Mouse (Mus musculus) small intestine, adult 2 months (tissue): ENCODE data around the gene Cdk5. TPM values are rescaled to one million over a fixed set of nuclear protein-coding genes. Genes with fewer than 3 reads are reported as not detected.

Source experiments
- H3K27ac ChIP-seq: fragments of 200-500 bp; 2 replicates; pipeline ENCODE4 v1.5.1; 2012; ENCODE audit warnings: low read depth, low read length, control low read depth, inconsistent platforms; ENCODE audit not compliant: insufficient read depth
- H3K27me3 ChIP-seq: fragments of 200-500 bp; 2 replicates; pipeline ENCODE4 v1.6.1; 2012; ENCODE audit warnings: mild to moderate bottlenecking, moderate library complexity, low read length, inconsistent platforms; ENCODE audit not compliant: control insufficient read depth, insufficient read depth
- H3K36me3 ChIP-seq: fragments of 200-500 bp; 2 replicates; pipeline ENCODE4 v1.6.1; 2012; ENCODE audit warnings: mild to moderate bottlenecking, low read length, control low read depth, inconsistent platforms; ENCODE audit not compliant: control insufficient read depth, insufficient read depth
- H3K4me1 ChIP-seq: fragments of 200-500 bp; 2 replicates; pipeline ENCODE4 v1.6.1; 2012; ENCODE audit warnings: low read length, inconsistent platforms, mixed read lengths; ENCODE audit not compliant: control insufficient read depth, insufficient read depth, insufficient read length
- H3K4me3 ChIP-seq: fragments of 200-500 bp; 2 replicates; pipeline ENCODE4 v1.5.1; 2012; ENCODE audit warnings: low read depth, mild to moderate bottlenecking, control low read depth, inconsistent platforms, low read length, moderate library complexity
- CTCF ChIP-seq: fragments of 200-500 bp; IDR thresholded peaks from 2 replicates; pipeline ENCODE4 v1.5.1; 2012; ENCODE audit warnings: low read depth, mild to moderate bottlenecking, control low read depth, inconsistent platforms, low read length, moderate library complexity, mixed read lengths; ENCODE audit not compliant: insufficient replicate concordance, insufficient read length; ENCODE audit errors: extremely low read depth
- POLR2A ChIP-seq: fragments of 200-500 bp; IDR thresholded peaks from 2 replicates; pipeline ENCODE4 v1.6.1; 2012; ENCODE audit warnings: low read depth, mild to moderate bottlenecking, control low read depth, inconsistent platforms, low read length, moderate library complexity
- WGBS: fragments of 180-500 bp; shearing (Covaris S2); methylation state at CpG from one replicate; pipeline ENCODE4 v1.1.7; 2018; 5-methylcytosine and 5-hydroxymethylcytosine counted together
- polyA plus RNA-seq: library from polyadenylated mRNA; depleted of rRNA; stranded (reverse); fragments of >200 nt; gene quantifications from 2 replicates; pipeline ENCODE4 v1.2.3, GENCODE M21; 2012

The Cdk5 gene
- polyA plus RNA-seq, 1 experiment, result 64.7 TPM

GRCm38 (mm10) chr5:24394165-24394894, 29.0 kb downstream of the Cdk5 start:
- no peaks in the 10 kb centered on the region for H3K36me3 ChIP-seq
- H3K4me1 ChIP-seq, result peaks cover 7% of the 10 kb centered on the region; the same call in 1 of the 2 replicates
- TF ChIP-seq CTCF, result peak; percentile 74; the same call in 1 of the 2 replicates
- peak; percentile 49 for TF ChIP-seq POLR2A
- no peaks in the 10 kb centered on the region for H3K27me3 ChIP-seq
- H3K4me3 ChIP-seq, result peak overlapping the region; percentile 71
- H3K27ac ChIP-seq, result peak overlapping the region; percentile 89
- 1% methylated on average over 36 of the region's 36 CpGs for whole genome bisulfite sequencing

DNA sequence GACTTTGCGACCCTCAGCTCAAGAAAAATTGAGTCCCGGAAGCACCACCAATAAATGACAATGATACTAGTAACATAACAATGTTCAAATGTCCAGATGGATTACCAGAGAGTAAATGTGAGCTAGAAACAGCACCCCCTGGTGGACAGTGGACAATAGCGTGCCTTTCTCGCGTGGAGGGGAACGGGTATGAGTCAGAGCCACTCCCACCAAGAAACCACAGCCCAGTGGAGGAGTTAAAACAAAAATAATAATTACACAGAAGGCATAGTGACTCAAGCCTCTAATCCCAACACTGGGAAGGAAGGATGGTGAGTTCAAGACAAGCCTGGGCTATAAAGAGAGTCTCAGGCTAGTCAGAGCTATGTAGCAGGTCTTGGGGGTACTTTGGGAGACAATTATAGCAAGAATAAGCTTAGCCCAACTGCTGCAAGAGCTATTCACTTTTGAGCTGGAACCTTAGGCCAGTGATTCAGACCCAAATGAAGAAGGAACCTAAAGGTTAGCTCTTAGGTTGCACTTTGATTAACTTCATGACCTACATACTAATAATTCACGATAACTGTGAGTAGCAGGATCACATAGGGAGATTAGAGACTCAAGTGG, 29.8 kb downstream of the Cdk5 start, which contains the start of gene Abcb8:
Gene Abcb8 (plus strand): TSS at position 272 of the 606 bp plus-strand sequence.
- peak within 1 kb of the TSS; percentile 71 for H3K4me3 ChIP-seq
- H3K36me3 ChIP-seq, result no peaks in the 10 kb centered on the region
- H3K27me3 ChIP-seq, result 0 out of 2 replicates have a peak, but pooled peaks cover 2% of the 10 kb centered on the region
- H3K4me1 ChIP-seq, result peaks cover 8% of the 10 kb centered on the region; the same call in 1 of the 2 replicates
- WGBS, result 13% methylated on average over 7 of the region's 7 CpGs
- no peak for TF ChIP-seq POLR2A
- peak; percentile 91; the same call in 1 of the 2 replicates for TF ChIP-seq CTCF
- peak within 1 kb of the TSS; percentile 89 for H3K27ac ChIP-seq

DNA sequence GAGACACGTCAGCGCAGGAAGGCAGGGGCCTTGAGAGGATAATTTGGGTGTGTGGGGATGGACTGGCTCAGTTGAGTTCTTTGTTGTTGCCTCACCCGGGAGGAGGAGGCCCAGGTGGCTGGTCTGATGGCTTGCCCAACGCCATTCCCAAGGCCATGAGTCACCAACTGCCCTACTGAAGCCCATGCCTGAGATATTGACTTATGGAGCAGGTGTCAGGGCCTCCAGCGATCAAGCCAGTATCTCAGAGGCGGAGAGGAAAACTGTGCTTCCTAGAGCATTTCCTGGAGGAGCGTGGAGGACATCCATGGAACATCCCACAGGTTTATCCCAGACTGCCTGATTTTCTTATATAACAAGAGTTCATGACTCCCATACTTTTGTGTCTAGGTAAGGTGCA, 30.6 kb downstream of the Cdk5 start:
- TF ChIP-seq CTCF (no peak), POLR2A (no peak)
- Histone ChIP-seq H3K27ac (no peak overlapping the region), H3K4me3 (no peak overlapping the region), H3K27me3 (peaks cover 6% of the 10 kb centered on the region; the same call in 1 of the 2 replicates), H3K36me3 (no peaks in the 10 kb centered on the region), H3K4me1 (peaks cover 15% of the 10 kb centered on the region)
- WGBS, result 46% methylated on average over 7 of the region's 7 CpGs

- TF ChIP-seq POLR2A, result no peak
- no peak for TF ChIP-seq CTCF
- WGBS, result 89% methylated on average over 7 of the region's 7 CpGs
- H3K36me3 ChIP-seq, result no peaks in the 10 kb centered on the region
- no peak within 1 kb of the TSS for H3K27ac ChIP-seq
- H3K27me3 ChIP-seq, result peaks cover 13% of the 10 kb centered on the region; the same call in 1 of the 2 replicates
- peaks cover 21% of the 10 kb centered on the region for H3K4me1 ChIP-seq
- H3K4me3 ChIP-seq, result no peak within 1 kb of the TSS
Measured at GRCm38 (mm10) chr5:24391864-24392263, 31.5 kb downstream of the Cdk5 start, which contains the start of gene Atg9b. TSS of gene Atg9b (minus strand) at chr5:24392143.

DNA sequence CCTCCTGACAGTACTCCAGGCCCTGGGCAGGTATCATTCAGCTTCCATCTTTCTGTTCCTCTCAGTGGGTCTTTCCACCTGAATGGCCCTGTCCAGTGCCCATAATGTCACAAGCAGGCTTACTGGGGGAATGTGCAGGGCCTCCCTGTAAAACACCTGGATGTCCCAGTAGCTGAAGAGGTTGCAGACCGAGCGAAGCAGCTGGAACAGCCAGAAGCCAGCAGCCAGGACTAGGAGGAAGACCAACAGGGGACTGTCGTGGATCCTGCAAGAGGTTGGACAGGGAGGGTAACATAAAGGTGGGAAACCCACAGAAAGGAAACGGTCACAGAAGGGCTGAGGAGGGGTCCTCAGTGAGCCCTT, 33.7 kb downstream of the Cdk5 start:
- Histone ChIP-seq H3K36me3 (no peaks in the 10 kb centered on the region), H3K4me1 (peaks cover 21% of the 10 kb centered on the region), H3K4me3 (no peak overlapping the region), H3K27me3 (peaks cover 14% of the 10 kb centered on the region; the same call in 1 of the 2 replicates), H3K27ac (no peak overlapping the region)
- WGBS, result 90% methylated on average over 4 of the region's 4 CpGs
- TF ChIP-seq CTCF (no peak), POLR2A (no peak)

DNA sequence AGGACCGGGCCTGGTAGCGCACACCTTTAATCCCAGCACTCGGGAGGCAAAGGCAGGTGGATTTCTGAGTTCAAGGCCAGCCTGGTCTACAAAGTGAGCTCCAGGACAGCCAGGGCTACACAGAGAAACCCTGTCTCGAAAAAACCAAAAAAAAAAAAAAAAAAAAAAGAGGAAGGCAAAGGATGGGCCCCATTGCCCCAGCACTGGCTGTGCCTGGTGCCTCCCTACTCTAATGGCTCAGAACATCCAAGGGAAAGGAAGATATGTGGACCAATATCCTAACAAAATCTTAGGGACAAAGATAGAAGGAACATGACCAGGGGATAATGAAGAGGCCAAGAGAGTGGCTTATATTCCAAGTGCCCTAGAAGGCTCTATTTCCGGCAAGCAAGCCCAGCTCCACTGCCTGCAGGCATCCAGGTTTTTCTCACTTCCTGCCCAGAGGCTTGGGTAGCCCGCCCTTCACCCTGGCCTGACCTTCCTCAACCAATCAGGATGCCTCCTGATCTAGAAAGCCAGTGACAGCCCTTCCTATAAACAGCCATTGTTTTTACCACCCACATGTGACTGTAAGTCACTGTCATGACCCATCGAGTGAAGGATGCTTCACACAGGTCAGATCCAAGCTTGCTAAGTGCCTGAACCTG, 34.2 kb downstream of the Cdk5 start:
- Histone ChIP-seq H3K27me3 (peaks cover 14% of the 10 kb centered on the region; the same call in 1 of the 2 replicates), H3K36me3 (no peaks in the 10 kb centered on the region), H3K27ac (no peak overlapping the region), H3K4me1 (peaks cover 21% of the 10 kb centered on the region), H3K4me3 (no peak overlapping the region)
- 69% methylated on average over 7 of the region's 7 CpGs for WGBS
- TF ChIP-seq CTCF (no peak), POLR2A (no peak)
